Mouse (Mus musculus): ENCODE data around the gene Cutc. TPM values are rescaled to one million over a fixed set of nuclear protein-coding genes. Genes with fewer than 3 reads are reported as not detected.
A peak's percentile ranks its signal among the peaks of the same experiment; 100 is the strongest.

Gene Cutc
- polyA plus RNA-seq, 1 experiment from 2014 or later, result 19.4 TPM

GRCm38 (mm10) chr19:43792537-43792936, 39.7 kb downstream of the Cutc start:
- no peak for TF ChIP-seq EP300 (optimal IDR thresholded peaks at IDR 0.05)
- TF ChIP-seq CTCF (IDR thresholded peaks at IDR 0.05; ENCODE audit: low read depth), result no peak
- no peaks in the 10 kb centered on the region for H3K36me3 ChIP-seq (ENCODE audit: control insufficient read depth, insufficient read depth, low read length)
- WGBS, result 84% methylated on average over 4 of the region's 4 CpGs
- H3K27ac ChIP-seq (replicated peaks), result no peak overlapping the region
- H3K4me3 ChIP-seq (ENCODE audit: low read depth, low read length), result no peak overlapping the region
- ATAC-seq (ENCODE audit: low FRiP score, low TSS enrichment), result no peak
- no peak for DNase-seq (ENCODE audit: low spot score)
- H3K27me3 ChIP-seq (ENCODE audit: control insufficient read depth, insufficient read depth, low read length), result no peaks in the 10 kb centered on the region
- no peak overlapping the region for H3K9ac ChIP-seq (ENCODE audit: low read length)
- no peaks in the 10 kb centered on the region for H3K4me1 ChIP-seq (replicated peaks; ENCODE audit: control insufficient read depth, insufficient read depth)
- H3K4me2 ChIP-seq (replicated peaks; ENCODE audit: low read depth), result no peak overlapping the region
- no peaks in the 10 kb centered on the region for H3K9me3 ChIP-seq (ENCODE audit: control insufficient read depth, low read length)

- TF ChIP-seq CTCF (IDR thresholded peaks at IDR 0.05; ENCODE audit: low read depth), result no peak
- TF ChIP-seq EP300 (optimal IDR thresholded peaks at IDR 0.05), result no peak
- Histone ChIP-seq H3K4me1 (replicated peaks; ENCODE audit: control insufficient read depth, insufficient read depth) (no peaks in the 10 kb centered on the region), H3K36me3 (ENCODE audit: control insufficient read depth, insufficient read depth, low read length) (no peaks in the 10 kb centered on the region), H3K9ac (ENCODE audit: low read length) (no peak overlapping the region), H3K27me3 (ENCODE audit: control insufficient read depth, insufficient read depth, low read length) (no peaks in the 10 kb centered on the region), H3K4me3 (ENCODE audit: low read depth, low read length) (no peak overlapping the region), H3K4me2 (replicated peaks; ENCODE audit: low read depth) (no peak overlapping the region), H3K9me3 (ENCODE audit: control insufficient read depth, low read length) (no peaks in the 10 kb centered on the region), H3K27ac (replicated peaks) (no peak overlapping the region)
- WGBS, result 93% methylated on average over 1 of the region's 1 CpGs
- DNase-seq (ENCODE audit: low spot score), result no peak
- ATAC-seq (ENCODE audit: low FRiP score, low TSS enrichment), result no peak
Observed at GRCm38 (mm10) chr19:43793951-43794350, 41.2 kb downstream of the Cutc start.

- Histone ChIP-seq H3K4me3 (ENCODE audit: low read depth, low read length) (no peak overlapping the region), H3K4me2 (replicated peaks; ENCODE audit: low read depth) (no peak overlapping the region), H3K9me3 (ENCODE audit: control insufficient read depth, low read length) (no peaks in the 10 kb centered on the region), H3K9ac (ENCODE audit: low read length) (no peak overlapping the region), H3K36me3 (ENCODE audit: control insufficient read depth, insufficient read depth, low read length) (no peaks in the 10 kb centered on the region), H3K27me3 (ENCODE audit: control insufficient read depth, insufficient read depth, low read length) (no peaks in the 10 kb centered on the region), H3K27ac (replicated peaks) (no peak overlapping the region), H3K4me1 (replicated peaks; ENCODE audit: control insufficient read depth, insufficient read depth) (no peaks in the 10 kb centered on the region)
- DNase-seq (ENCODE audit: low spot score) (no peak), ATAC-seq (ENCODE audit: low FRiP score, low TSS enrichment) (no peak)
- TF ChIP-seq CTCF (IDR thresholded peaks at IDR 0.05; ENCODE audit: low read depth), result no peak
- no peak for TF ChIP-seq EP300 (optimal IDR thresholded peaks at IDR 0.05)
- 57% methylated on average over 8 of the region's 8 CpGs for WGBS
Observed at GRCm38 (mm10) chr19:43795511-43795910, 42.7 kb downstream of the Cutc start.

- H3K9me3 ChIP-seq (ENCODE audit: control insufficient read depth, low read length), result no peaks in the 10 kb centered on the region
- no peak overlapping the region for H3K4me3 ChIP-seq (ENCODE audit: low read depth, low read length)
- H3K4me1 ChIP-seq (replicated peaks; ENCODE audit: control insufficient read depth, insufficient read depth), result no peaks in the 10 kb centered on the region
- H3K36me3 ChIP-seq (ENCODE audit: control insufficient read depth, insufficient read depth, low read length), result no peaks in the 10 kb centered on the region
- no peak overlapping the region for H3K27ac ChIP-seq (replicated peaks)
- WGBS, result 65% methylated on average over 5 of the region's 5 CpGs
- no peak overlapping the region for H3K9ac ChIP-seq (ENCODE audit: low read length)
- peak; percentile 61; the same call in 1 of the 2 replicates for ATAC-seq (ENCODE audit: low FRiP score, low TSS enrichment)
- no peak for DNase-seq (ENCODE audit: low spot score)
- no peak for TF ChIP-seq CTCF (IDR thresholded peaks at IDR 0.05; ENCODE audit: low read depth)
- no peak for TF ChIP-seq EP300 (optimal IDR thresholded peaks at IDR 0.05)
- no peaks in the 10 kb centered on the region for H3K27me3 ChIP-seq (ENCODE audit: control insufficient read depth, insufficient read depth, low read length)
- no peak overlapping the region for H3K4me2 ChIP-seq (replicated peaks; ENCODE audit: low read depth)
Observed at GRCm38 (mm10) chr19:43797216-43797615, 44.4 kb downstream of the Cutc start.

GRCm38 (mm10) chr19:43801427-43802051, 48.7 kb downstream of the Cutc start:
- Histone ChIP-seq H3K27ac (replicated peaks) (no peak overlapping the region), H3K4me1 (replicated peaks; ENCODE audit: control insufficient read depth, insufficient read depth) (no peaks in the 10 kb centered on the region), H3K4me2 (replicated peaks; ENCODE audit: low read depth) (no peak overlapping the region), H3K36me3 (ENCODE audit: control insufficient read depth, insufficient read depth, low read length) (no peaks in the 10 kb centered on the region), H3K27me3 (ENCODE audit: control insufficient read depth, insufficient read depth, low read length) (no peaks in the 10 kb centered on the region), H3K9me3 (ENCODE audit: control insufficient read depth, low read length) (no peaks in the 10 kb centered on the region), H3K4me3 (ENCODE audit: low read depth, low read length) (no peak overlapping the region), H3K9ac (ENCODE audit: low read length) (no peak overlapping the region)
- TF ChIP-seq EP300 (optimal IDR thresholded peaks at IDR 0.05) (no peak), CTCF (IDR thresholded peaks at IDR 0.05; ENCODE audit: low read depth) (no peak)
- ATAC-seq (ENCODE audit: low FRiP score, low TSS enrichment) (no peak), DNase-seq (ENCODE audit: low spot score) (no peak)
- WGBS, result 77% methylated on average over 9 of the region's 9 CpGs

GRCm38 (mm10) chr19:43803866-43804265, 51.1 kb downstream of the Cutc start:
- Histone ChIP-seq H3K4me1 (replicated peaks; ENCODE audit: control insufficient read depth, insufficient read depth) (no peaks in the 10 kb centered on the region), H3K4me3 (ENCODE audit: low read depth, low read length) (no peak overlapping the region), H3K27ac (replicated peaks) (no peak overlapping the region), H3K4me2 (replicated peaks; ENCODE audit: low read depth) (no peak overlapping the region), H3K9ac (ENCODE audit: low read length) (no peak overlapping the region), H3K27me3 (ENCODE audit: control insufficient read depth, insufficient read depth, low read length) (no peaks in the 10 kb centered on the region), H3K36me3 (ENCODE audit: control insufficient read depth, insufficient read depth, low read length) (no peaks in the 10 kb centered on the region), H3K9me3 (ENCODE audit: control insufficient read depth, low read length) (no peaks in the 10 kb centered on the region)
- DNase-seq (ENCODE audit: low spot score), result no peak
- ATAC-seq (ENCODE audit: low FRiP score, low TSS enrichment), result no peak
- TF ChIP-seq EP300 (optimal IDR thresholded peaks at IDR 0.05), result no peak
- TF ChIP-seq CTCF (IDR thresholded peaks at IDR 0.05; ENCODE audit: low read depth), result no peak
- 70% methylated on average over 10 of the region's 10 CpGs for WGBS

Data from stomach, postnatal 0 days (tissue).